Mouse (Mus musculus) brain, embryonic 18.5 days (tissue): ENCODE measurements at regions not wholly inside any gene's neighbourhood (a gene's known extent, or its start where the extent isn't known, plus 50 kb on each side); places are given as distances from the start of the nearest gene placed in this dataset.

Source experiments
- DNase-seq: peaks from one replicate; pipeline ENCODE4 v3.0.0-alpha.2; 2012; ENCODE audit warnings: low read depth, low spot score

- DNase-seq, result no peak
These were observed 137.5 kb downstream of the Wscd1 start for GRCm38 (mm10) chr11:71887211-71887610.

DNA sequence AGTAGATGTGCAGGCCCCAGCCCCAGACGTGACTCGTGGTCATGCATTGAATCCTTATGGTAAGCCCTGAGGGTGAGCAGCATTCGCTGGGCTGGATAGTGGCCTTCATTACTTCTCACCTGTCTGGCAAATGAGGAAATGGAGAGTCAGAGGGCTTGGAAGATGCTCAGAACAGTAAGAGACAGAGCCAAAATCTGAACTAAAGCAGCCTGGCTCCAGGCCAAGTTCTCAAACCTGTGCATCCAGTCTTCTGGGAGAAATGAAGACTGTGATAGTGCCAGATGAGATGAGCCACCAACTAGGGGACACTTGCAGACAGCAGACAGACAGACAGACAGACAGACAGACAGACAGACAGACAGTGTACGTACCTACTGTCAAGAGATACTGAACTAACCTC, 137.1 kb downstream of the Wscd1 start:
- no peak for DNase-seq

DNA sequence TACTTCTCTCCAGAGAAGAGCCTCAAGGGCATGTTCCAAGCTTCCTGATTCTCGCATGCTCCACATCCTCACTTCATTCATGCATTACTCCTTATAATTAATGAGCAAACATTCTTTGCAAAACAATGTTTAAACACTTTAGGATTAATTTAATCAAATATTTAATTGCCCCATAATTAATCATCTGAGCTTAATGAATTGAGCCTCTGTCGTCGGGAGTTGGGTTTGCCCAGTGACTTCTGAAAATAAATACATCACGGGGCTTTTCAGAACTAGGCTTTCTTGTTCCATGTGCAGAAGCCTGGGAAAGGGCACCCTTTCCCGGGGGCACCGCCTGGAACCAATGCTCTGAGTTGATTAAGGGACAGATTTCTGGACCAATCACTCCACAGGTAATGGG, 135.1 kb downstream of the Wscd1 start:
- DNase-seq, result no peak

- no peak for DNase-seq
These were observed 132.1 kb downstream of the Wscd1 start for GRCm38 (mm10) chr11:71881841-71882240.

GRCm38 (mm10) chr11:71871297-71871696, 121.6 kb downstream of the Wscd1 start:
- DNase-seq, result no peak

- DNase-seq, result no peak
These were observed 117.0 kb downstream of the Wscd1 start for GRCm38 (mm10) chr11:71866690-71867089.

DNA sequence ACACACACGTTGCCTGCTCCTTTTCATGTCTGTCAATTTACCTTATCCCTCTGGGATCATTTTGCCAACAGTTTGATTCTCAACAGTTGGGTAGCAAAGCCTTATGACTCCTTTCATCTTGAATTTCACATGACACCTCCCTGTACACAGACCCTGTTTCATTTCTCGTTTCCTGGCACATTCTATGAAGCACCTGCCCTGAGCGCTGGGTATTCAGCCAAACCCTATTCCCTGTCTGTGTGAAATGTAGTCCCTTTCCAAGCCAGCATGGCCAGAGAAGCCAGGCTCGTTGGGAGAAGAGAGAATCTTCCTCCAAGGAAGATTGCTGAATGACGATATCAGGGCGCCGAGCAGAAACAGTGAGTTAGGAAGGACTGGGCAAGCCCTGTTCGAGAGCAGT, 108.2 kb downstream of the Wscd1 start:
- no peak for DNase-seq

DNA sequence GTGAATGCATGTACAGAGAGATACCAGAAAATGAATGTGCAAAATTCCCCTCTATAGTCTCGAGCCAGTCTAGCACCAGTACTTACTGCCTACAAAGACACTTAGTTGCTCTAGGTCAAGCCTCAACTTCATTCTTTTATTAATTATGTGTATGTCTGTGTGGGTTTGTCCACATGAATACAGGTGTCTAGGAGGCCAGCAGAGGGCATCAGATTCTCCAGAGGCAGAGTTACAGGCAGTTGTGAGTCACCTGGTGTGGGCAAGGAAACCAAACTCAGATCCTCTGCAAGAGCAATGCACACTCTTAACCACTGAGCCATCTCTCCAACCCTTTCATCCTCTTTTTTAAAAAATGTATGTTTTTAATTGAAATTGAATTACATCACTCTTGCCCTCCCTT, 105.8 kb downstream of the Wscd1 start:
- no peak for DNase-seq

GRCm38 (mm10) chr11:71855058-71855457, 105.3 kb downstream of the Wscd1 start:
- no peak for DNase-seq

DNA sequence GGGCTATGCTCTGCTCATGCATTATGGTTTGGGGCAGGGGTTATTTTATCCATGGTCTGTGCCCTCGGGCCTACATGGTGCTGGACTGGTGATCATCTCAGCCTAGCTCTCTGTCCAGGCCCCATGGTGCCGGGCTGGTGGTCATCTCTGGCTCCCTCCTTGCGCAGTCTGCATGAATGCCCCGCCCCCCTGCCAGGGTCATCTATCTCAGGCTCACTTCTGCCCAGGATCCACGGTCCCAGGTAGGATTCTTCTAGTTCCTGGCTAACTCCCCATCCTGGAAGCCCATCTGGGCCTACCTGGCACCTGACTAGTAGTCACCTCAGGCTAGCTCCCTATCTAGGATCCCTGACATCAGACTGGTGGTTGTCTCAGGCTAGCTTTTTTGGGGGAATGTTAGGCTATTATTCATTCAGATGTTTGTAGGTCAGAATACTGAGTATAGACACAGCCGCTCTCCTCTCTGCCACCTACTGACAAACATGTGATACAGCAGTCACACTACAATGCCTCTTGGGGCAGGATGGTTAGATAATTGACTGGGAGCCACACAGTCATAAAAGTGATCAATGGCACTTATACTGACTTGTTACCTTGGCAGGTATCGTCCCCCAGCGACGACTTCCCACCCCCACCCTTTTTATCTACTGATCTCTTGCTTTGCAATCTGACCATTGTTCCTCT, 98.1 kb downstream of the Wscd1 start:
- DNase-seq, result no peak

GRCm38 (mm10) chr11:71846496-71846895, 96.8 kb downstream of the Wscd1 start:
- no peak for DNase-seq

DNA sequence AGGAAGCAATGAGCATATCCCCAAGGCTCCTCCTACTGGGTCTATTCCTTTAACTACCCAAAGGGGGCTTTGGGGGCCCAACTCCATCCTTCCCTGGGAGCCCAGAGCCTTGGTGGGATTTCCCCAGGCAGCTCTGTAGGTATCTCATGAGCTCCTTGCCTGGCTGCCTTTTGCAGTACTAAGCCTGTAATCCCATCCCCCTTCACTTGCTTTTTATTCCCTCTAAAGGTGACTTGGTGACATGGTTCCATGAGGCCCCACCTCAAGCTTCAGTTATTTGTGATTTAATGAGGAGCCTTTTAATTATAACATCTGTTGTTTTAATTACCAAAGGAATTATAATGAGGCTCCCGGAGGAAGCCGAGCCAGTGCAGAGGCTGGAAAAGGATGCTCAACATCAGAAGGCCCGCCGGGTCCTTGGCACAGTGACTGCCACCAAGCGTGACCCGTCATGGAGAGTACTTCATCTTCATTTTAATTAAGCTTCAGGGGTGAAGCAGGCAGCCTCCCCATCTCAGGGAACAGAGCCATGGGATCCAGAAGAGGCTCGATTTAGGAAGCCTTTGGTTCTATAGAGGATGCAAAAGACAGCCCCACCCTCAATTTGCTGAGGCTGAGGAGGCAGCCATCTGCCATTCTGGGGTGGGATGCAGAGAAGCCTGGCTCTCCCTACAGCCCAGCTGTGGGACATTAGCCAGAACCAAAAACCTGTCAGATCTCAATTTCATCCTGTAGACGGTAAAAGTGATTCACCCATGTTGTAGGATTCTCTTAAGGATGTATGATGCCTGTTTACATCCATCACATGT, 91.1 kb downstream of the Wscd1 start:
- DNase-seq, result no peak
